Mouse (Mus musculus) left cerebral cortex, adult 11 months (tissue): ENCODE results near the gene Chchd1.
"Not testable (repeated sequence)": the region's sequence is repeated elsewhere in the genome, so short reads cannot be mapped to it uniquely, and the experiment has no call there.

ENCODE experiments used
- DNase-seq: peaks from one replicate; pipeline ENCODE4 v3.0.0; 2022; ENCODE audit warnings: low spot score

The Chchd1 gene

GRCm38 (mm10) chr14:20689009-20689408, 13.8 kb upstream of the Chchd1 start:
- no peak for DNase-seq

GRCm38 (mm10) chr14:20691772-20692171, 11.0 kb upstream of the Chchd1 start:
- no peak for DNase-seq

- DNase-seq, result no peak
Observed at GRCm38 (mm10) chr14:20693589-20694101, 9.2 kb upstream of the Chchd1 start.

GRCm38 (mm10) chr14:20694185-20694883, 8.5 kb upstream of the Chchd1 start:
- DNase-seq, result no peak

GRCm38 (mm10) chr14:20694884-20695760, 7.7 kb upstream of the Chchd1 start, which contains the start of gene Fut11:
Gene Fut11 (plus strand): TSS chr14:20694968.
- peak; percentile 77 for DNase-seq

- DNase-seq, result no peak
Observed at GRCm38 (mm10) chr14:20695761-20696520, 6.9 kb upstream of the Chchd1 start.

GRCm38 (mm10) chr14:20696986-20697385, 5.8 kb upstream of the Chchd1 start:
- DNase-seq, result no peak

- DNase-seq, result no peak
Observed at GRCm38 (mm10) chr14:20698515-20698914, 4.3 kb upstream of the Chchd1 start.

GRCm38 (mm10) chr14:20700362-20700761, 2.4 kb upstream of the Chchd1 start:
- no peak for DNase-seq

GRCm38 (mm10) chr14:20701554-20701953, 1.3 kb upstream of the Chchd1 start:
- no peak for DNase-seq

- DNase-seq, result no peak
Observed at GRCm38 (mm10) chr14:20702096-20702740, 588 bp upstream of the Chchd1 start.

- DNase-seq, result not testable (repeated sequence)
Observed at GRCm38 (mm10) chr14:20703461-20703860, 655 bp downstream of the Chchd1 start.

GRCm38 (mm10) chr14:20707201-20708190, 4.7 kb downstream of the Chchd1 start, which contains the start of gene Zswim8:
Gene Zswim8 (plus strand): TSS chr14:20707552.
- DNase-seq, result peak; percentile 85

GRCm38 (mm10) chr14:20708239-20708638, 5.4 kb downstream of the Chchd1 start:
- no peak for DNase-seq

- no peak for DNase-seq
Observed at GRCm38 (mm10) chr14:20713832-20714231, 11.0 kb downstream of the Chchd1 start.

GRCm38 (mm10) chr14:20718443-20718842, 15.6 kb downstream of the Chchd1 start:
- DNase-seq, result no peak

GRCm38 (mm10) chr14:20719767-20720166, 17.0 kb downstream of the Chchd1 start:
- no peak for DNase-seq

- DNase-seq, result no peak
Observed at GRCm38 (mm10) chr14:20721371-20721770, 18.6 kb downstream of the Chchd1 start.

- no peak for DNase-seq
Observed at GRCm38 (mm10) chr14:20723006-20723405, 20.2 kb downstream of the Chchd1 start.

GRCm38 (mm10) chr14:20724043-20724442, 21.2 kb downstream of the Chchd1 start:
- no peak for DNase-seq
